Mouse (Mus musculus): Measurements from ENCODE around the gene Csf3.

DNA sequence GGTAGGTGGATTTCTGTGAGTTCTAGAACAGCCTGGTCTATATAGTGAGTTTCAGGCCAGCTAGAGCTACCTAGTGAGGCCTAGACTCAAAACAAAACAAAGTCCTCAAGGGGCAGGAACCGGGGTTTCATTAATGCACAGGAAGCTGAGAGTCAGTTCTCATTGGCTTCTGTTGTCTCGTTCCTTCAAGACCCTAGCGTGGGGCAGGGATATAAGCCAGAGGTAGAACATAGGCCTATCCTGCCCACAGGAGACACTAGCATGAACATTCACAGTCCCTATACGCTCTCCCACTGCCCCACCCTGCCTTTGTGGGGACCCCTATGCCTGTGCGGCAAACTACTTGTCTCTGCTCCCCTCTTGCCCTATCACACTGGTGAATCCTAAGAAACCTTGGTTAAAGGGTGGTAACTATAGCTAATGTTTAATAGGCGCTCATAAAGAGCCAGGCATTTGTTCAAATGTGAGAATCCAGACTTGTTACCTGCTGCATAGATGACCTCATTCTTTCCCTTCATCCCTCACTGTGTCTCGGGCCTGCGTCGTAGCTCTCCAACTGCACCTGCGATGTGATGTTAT lies 51.6 kb downstream of the Csf3 start:
- TF ChIP-seq ELF1 (IDR thresholded peaks at IDR 0.05; ENCODE audit: low read depth, low read length) (no peak), CTCF (conservative IDR thresholded peaks at IDR 0.05 in 1 of 2, IDR thresholded peaks at IDR 0.05 in 1 of 2; ENCODE audit: low read depth in 2 of 2, low read length in 2 of 2) (no peak)
